Mouse (Mus musculus): ENCODE results near the gene Gm45713. TPM values are rescaled to one million over a fixed set of nuclear protein-coding genes. Genes with fewer than 3 reads are reported as not detected.

Gm45713 gene
- total and polyA plus RNA-seq, 3 experiments: 0.80 to 4.5 TPM; not detected in 1

DNA sequence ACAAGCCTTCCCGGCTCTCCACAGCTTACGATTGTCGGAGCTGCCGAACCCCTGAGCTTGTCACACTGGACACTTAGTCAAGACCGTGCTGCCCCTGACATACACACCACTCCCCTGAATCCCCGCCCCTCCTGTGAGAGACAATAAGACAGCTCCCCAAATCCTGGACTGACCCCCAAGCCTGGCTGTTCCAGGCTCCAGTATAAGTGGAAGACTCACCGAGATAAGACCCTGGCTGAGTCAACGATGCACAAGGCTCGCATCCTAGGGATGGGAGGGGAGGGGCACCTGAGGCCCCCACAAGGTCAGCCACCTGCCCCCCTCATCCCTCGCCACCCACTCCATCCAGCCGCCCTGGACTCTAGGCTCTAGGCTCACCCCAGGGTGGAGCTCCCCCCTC is 4.2 kb downstream of the Gm45713 start:
- DNase-seq: no peak
- no peaks in the 10 kb centered on the region; the same call in 1 of the 2 replicates for H3K79me2 ChIP-seq (replicated peaks; ENCODE audit: control insufficient read depth, insufficient read depth, low read length)
- intact Hi-C loops (cut with DNase I): no loop called here
- no peak overlapping the region for H3K4me3 ChIP-seq
- no peak overlapping the region for H3K9ac ChIP-seq (ENCODE audit: low read depth, low read length)
- H3K27ac ChIP-seq: no peak overlapping the region
- peaks cover 7% of the 10 kb centered on the region for H3K36me3 ChIP-seq (ENCODE audit: control insufficient read depth, insufficient read depth, low read length)
- H3K4me1 ChIP-seq (ENCODE audit: control insufficient read depth, insufficient read depth, low read length): peaks cover 5% of the 10 kb centered on the region; the same call in 1 of the 2 replicates
- WGBS: 81% methylated on average over 11 of the region's 11 CpGs
- TF ChIP-seq EP300 (IDR thresholded peaks at IDR 0.05; ENCODE audit: insufficient read depth, low read depth, low read length): no peak
- TF ChIP-seq CTCF (IDR thresholded peaks at IDR 0.05): no peak
- TF ChIP-seq POLR2A (IDR thresholded peaks at IDR 0.05; ENCODE audit: insufficient read depth, low read depth, low read length): no peak
- no peaks in the 10 kb centered on the region for H3K27me3 ChIP-seq (ENCODE audit: control insufficient read depth, insufficient read depth, low read length)

DNA sequence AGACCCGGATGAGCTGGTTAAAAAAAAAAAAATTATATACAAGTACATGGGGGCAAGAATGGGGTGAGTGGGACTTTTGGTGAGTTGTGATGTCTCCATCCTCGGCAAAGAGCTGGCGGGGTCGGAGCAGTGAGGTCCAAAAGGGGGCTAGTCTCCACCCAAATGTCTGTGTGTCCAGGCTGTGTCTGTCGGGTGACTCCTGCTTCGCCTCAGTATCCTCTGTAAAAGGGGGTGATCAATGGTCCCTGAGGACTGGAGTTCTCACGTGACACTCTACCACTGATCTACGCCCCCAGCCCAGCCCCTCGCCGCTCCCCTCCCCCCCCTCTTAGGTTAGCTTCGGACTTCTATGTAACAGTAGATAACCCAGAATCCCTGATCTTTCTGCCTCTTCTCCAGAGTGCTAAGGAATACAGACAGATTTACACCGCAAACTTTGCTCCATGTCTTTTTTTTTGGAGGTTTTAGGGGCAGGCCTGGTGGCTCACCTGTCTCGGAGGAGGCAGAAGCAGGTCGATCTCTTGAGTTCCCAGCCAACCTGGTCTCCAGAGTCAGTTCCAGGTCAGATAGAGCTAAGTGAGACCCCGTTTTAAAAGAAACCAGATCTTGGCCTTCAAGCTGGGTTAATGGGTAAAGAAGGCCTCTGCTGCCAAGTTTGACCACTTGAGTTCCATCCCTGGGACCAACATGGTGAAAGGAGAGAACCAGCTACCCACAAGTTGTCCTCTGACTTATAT is 6.1 kb downstream of the Gm45713 start:
- Histone ChIP-seq H3K27me3 (ENCODE audit: control insufficient read depth, insufficient read depth, low read length) (no peaks in the 10 kb centered on the region), H3K4me3 (no peak overlapping the region), H3K79me2 (replicated peaks; ENCODE audit: control insufficient read depth, insufficient read depth, low read length) (no peaks in the 10 kb centered on the region; the same call in 1 of the 2 replicates), H3K36me3 (ENCODE audit: control insufficient read depth, insufficient read depth, low read length) (peaks cover 7% of the 10 kb centered on the region), H3K4me1 (ENCODE audit: control insufficient read depth, insufficient read depth, low read length) (peaks cover 4% of the 10 kb centered on the region; the same call in 1 of the 2 replicates), H3K9ac (ENCODE audit: low read depth, low read length) (no peak overlapping the region), H3K27ac (no peak overlapping the region)
- TF ChIP-seq POLR2A (IDR thresholded peaks at IDR 0.05; ENCODE audit: insufficient read depth, low read depth, low read length) (no peak), CTCF (IDR thresholded peaks at IDR 0.05) (no peak), EP300 (IDR thresholded peaks at IDR 0.05; ENCODE audit: insufficient read depth, low read depth, low read length) (no peak)
- DNase-seq: no peak
- WGBS: 72% methylated on average over 15 of the region's 15 CpGs
- intact Hi-C loops (cut with DNase I): loop anchor here (1.0 kb wide), 1 partner anchor 24 kb away; the partner anchor contains the start of genes Aldh16a1 and Pih1d1

DNA sequence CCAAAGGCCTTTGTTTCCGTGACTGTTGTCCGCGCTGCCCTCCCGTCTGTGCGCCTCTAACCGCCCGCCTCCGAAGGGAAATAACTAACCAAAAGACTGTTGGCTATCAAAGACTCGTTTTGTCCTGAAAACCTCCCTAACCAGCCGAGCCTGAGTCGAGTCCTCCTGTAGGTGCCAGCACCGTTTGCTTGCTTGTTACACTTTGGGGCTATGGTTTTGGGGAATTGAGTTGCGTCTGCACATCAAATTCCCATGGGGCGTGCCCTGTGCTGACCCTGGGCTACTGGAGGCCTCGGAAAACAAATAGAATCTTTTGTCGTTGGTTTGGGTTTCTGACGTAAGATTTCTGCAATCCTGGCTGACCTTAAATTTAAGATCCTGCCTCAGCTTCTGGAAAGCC is 6.7 kb downstream of the Gm45713 start:
- TF ChIP-seq CTCF (IDR thresholded peaks at IDR 0.05) (no peak), POLR2A (IDR thresholded peaks at IDR 0.05; ENCODE audit: insufficient read depth, low read depth, low read length) (no peak), EP300 (IDR thresholded peaks at IDR 0.05; ENCODE audit: insufficient read depth, low read depth, low read length) (no peak)
- peak overlapping the region; percentile 68 for H3K9ac ChIP-seq (ENCODE audit: low read depth, low read length)
- DNase-seq: no peak
- intact Hi-C loops (cut with DNase I): loop anchor here (1.0 kb wide), 1 partner anchor 25 kb away; the partner anchor contains the start of genes Aldh16a1 and Pih1d1
- H3K4me1 ChIP-seq (ENCODE audit: control insufficient read depth, insufficient read depth, low read length): peaks cover 3% of the 10 kb centered on the region; the same call in 1 of the 2 replicates
- no peaks in the 10 kb centered on the region for H3K27me3 ChIP-seq (ENCODE audit: control insufficient read depth, insufficient read depth, low read length)
- H3K36me3 ChIP-seq (ENCODE audit: control insufficient read depth, insufficient read depth, low read length): peaks cover 7% of the 10 kb centered on the region
- WGBS: 3% methylated on average over 17 of the region's 17 CpGs
- peak overlapping the region; percentile 68 for H3K4me3 ChIP-seq
- H3K27ac ChIP-seq: peak overlapping the region; percentile 83
- no peaks in the 10 kb centered on the region; the same call in 1 of the 2 replicates for H3K79me2 ChIP-seq (replicated peaks; ENCODE audit: control insufficient read depth, insufficient read depth, low read length)

- H3K27ac ChIP-seq: peak within 1 kb of the TSS; percentile 97
- peak; percentile 91 for TF ChIP-seq CTCF (IDR thresholded peaks at IDR 0.05)
- TF ChIP-seq POLR2A (IDR thresholded peaks at IDR 0.05; ENCODE audit: insufficient read depth, low read depth, low read length): peak; percentile 95
- TF ChIP-seq EP300 (IDR thresholded peaks at IDR 0.05; ENCODE audit: insufficient read depth, low read depth, low read length): peak; percentile 80
- DNase-seq: peak; percentile 98 to 99
- WGBS: under 1% methylated on average over 48 of the region's 48 CpGs
- no peaks in the 10 kb centered on the region; the same call in 1 of the 2 replicates for H3K79me2 ChIP-seq (replicated peaks; ENCODE audit: control insufficient read depth, insufficient read depth, low read length)
- intact Hi-C loops (cut with DNase I): loop anchor here (1.0 kb wide), 1 partner anchor 26 kb away; the partner anchor contains the start of genes Aldh16a1 and Pih1d1
- peaks cover 3% of the 10 kb centered on the region; the same call in 1 of the 2 replicates for H3K4me1 ChIP-seq (ENCODE audit: control insufficient read depth, insufficient read depth, low read length)
- peaks cover 7% of the 10 kb centered on the region for H3K36me3 ChIP-seq (ENCODE audit: control insufficient read depth, insufficient read depth, low read length)
- H3K4me3 ChIP-seq: peak within 1 kb of the TSS; percentile 92
- H3K27me3 ChIP-seq (ENCODE audit: control insufficient read depth, insufficient read depth, low read length): no peaks in the 10 kb centered on the region
- peak within 1 kb of the TSS; percentile 95 for H3K9ac ChIP-seq (ENCODE audit: low read depth, low read length)
Observed at GRCm38 (mm10) chr7:45128624-45129246, 7.3 kb downstream of the Gm45713 start, which contains the start of gene Rpl13a. Gene Rpl13a (minus strand): TSS chr7:45128761.

GRCm38 (mm10) chr7:45127700-45128224 is 8.3 kb downstream of the Gm45713 start:
- under 1% methylated on average over 6 of the region's 6 CpGs for WGBS
- TF ChIP-seq CTCF (IDR thresholded peaks at IDR 0.05) (no peak), POLR2A (IDR thresholded peaks at IDR 0.05; ENCODE audit: insufficient read depth, low read depth, low read length) (no peak), EP300 (IDR thresholded peaks at IDR 0.05; ENCODE audit: insufficient read depth, low read depth, low read length) (no peak)
- Histone ChIP-seq H3K4me1 (ENCODE audit: control insufficient read depth, insufficient read depth, low read length) (peaks cover 5% of the 10 kb centered on the region), H3K9ac (ENCODE audit: low read depth, low read length) (peak overlapping the region; percentile 95), H3K27ac (peak overlapping the region; percentile 97), H3K36me3 (ENCODE audit: control insufficient read depth, insufficient read depth, low read length) (peaks cover 10% of the 10 kb centered on the region), H3K79me2 (replicated peaks; ENCODE audit: control insufficient read depth, insufficient read depth, low read length) (no peaks in the 10 kb centered on the region; the same call in 1 of the 2 replicates), H3K4me3 (peak overlapping the region; percentile 92), H3K27me3 (ENCODE audit: control insufficient read depth, insufficient read depth, low read length) (no peaks in the 10 kb centered on the region)
- no peak for DNase-seq
- intact Hi-C loops (cut with DNase I): no loop called here
